Mouse (Mus musculus): ENCODE results near the gene Rhobtb1.

- TF ChIP-seq CTCF (IDR thresholded peaks at IDR 0.05; ENCODE audit: low read depth) (no peak), EP300 (IDR thresholded peaks at IDR 0.05; ENCODE audit: low read depth) (no peak)
Observed at GRCm38 (mm10) chr10:69192266-69192665, 41.0 kb downstream of the Rhobtb1 start.
